Mouse (Mus musculus) cortical plate, adult 2 months (tissue): ENCODE data around the gene Ccdc9. TPM values are rescaled to one million over a fixed set of nuclear protein-coding genes. Genes with fewer than 3 reads are reported as not detected.
A peak's percentile ranks its signal among the peaks of the same experiment; 100 is the strongest.

Source experiments
- H3K27ac ChIP-seq: fragments of 200-500 bp; 2 replicates; pipeline ENCODE4 v1.5.1; 2012; ENCODE audit warnings: low read length, control low read depth, inconsistent platforms; ENCODE audit not compliant: insufficient read depth
- H3K4me1 ChIP-seq: fragments of 200-500 bp; 2 replicates; pipeline ENCODE4 v1.6.1; 2011; ENCODE audit warnings: low read length; ENCODE audit not compliant: control insufficient read depth, insufficient read depth
- H3K4me3 ChIP-seq: fragments of 200-500 bp; 2 replicates; pipeline ENCODE4 v1.5.1; 2011; ENCODE audit warnings: mild to moderate bottlenecking, low read length, control low read depth; ENCODE audit not compliant: insufficient read depth
- CTCF ChIP-seq: fragments of 200-500 bp; IDR thresholded peaks from 2 replicates; pipeline ENCODE4 v1.5.1; 2011; ENCODE audit warnings: mild to moderate bottlenecking, control low read depth, low read length; ENCODE audit not compliant: insufficient read depth; ENCODE audit errors: extremely low read depth
- POLR2A ChIP-seq: fragments of 200-500 bp; IDR thresholded peaks from 2 replicates; pipeline ENCODE4 v1.6.1; 2011; ENCODE audit warnings: mild to moderate bottlenecking, low read length, control low read depth; ENCODE audit not compliant: insufficient read depth; ENCODE audit errors: extremely low read depth
- polyA plus RNA-seq: library from polyadenylated mRNA; depleted of rRNA; stranded (reverse); fragments of >200 nt; gene quantifications from 2 replicates; pipeline ENCODE4 v1.2.3, GENCODE M21; 2012; rRNA removed

The Ccdc9 gene
- 68.9 and 79.1 TPM in 2 replicates for polyA plus RNA-seq

DNA sequence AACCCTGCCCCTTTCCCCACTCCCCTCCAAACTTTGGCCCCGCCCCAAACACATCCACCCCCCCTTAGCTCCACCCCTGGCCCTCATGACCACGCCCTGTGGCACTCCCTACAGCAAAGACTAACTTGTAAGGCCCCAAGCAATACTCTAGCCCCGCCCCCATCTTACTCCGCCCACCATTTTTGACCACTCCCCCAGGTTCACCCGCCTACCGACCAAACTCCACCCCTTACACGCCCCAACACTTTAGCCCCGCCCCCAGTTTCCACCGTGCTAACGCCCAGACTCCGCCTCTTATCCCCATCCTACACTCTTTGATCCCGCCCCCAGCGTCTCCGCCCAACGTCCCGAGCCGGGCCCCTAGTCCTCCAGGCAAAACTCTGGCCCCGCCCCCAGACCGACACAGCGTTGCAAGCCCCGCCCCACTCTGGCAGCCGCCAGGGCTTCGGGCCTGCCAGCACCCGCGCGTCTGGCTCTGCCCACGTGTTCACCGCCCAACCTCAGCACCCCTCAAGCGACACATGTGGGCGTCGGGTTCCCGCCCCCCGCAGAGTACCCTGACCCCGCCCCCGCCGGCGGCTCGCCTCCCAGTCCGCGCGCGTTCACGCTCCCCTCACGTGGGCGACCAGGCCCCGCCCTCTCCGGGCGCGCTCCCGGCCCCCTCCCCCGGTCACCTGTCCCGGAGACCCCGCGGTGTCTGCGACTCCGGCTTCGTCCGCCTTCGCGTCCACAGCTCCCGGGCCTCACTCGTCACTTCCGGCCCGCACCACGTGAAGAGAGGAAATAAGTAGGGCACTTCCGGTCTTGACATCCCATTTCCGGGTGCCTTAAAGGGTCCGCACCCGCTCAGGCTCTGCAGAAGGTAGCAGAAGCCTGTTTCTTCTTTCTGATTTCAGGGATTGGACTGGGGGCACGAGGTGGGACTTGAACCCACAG lies at the start of gene Ccdc9:
Ccdc9 (minus strand) TSS at position 770 of the 936 bp plus-strand sequence.
- TF ChIP-seq CTCF (no peak), POLR2A (peak; percentile 66)
- peak within 1 kb of the TSS; percentile 50 for H3K4me3 ChIP-seq
- H3K27ac ChIP-seq, result no peak within 1 kb of the TSS
- H3K4me1 ChIP-seq, result no peaks in the 10 kb centered on the region

DNA sequence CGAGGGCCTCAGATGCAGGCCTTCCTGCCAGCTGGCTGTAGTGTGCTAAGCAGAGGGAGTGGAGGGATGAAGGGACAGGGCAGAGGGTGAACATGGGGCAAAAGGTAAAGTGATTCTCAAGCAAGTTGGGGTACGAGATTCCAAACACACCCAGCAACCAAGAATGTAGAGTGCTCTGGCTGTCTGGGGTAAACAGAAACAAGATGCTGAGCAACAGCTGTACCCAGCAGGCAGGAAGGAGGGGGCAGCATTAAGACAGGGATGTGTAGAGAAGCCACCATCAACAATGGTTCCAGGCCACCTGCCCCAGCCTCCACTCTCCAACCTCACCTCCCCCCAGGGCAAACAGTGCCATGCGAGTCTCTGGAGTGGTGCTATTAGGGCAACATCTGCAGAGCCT lies 42.6 kb upstream of the Ccdc9 start:
- TF ChIP-seq CTCF, result no peak
- TF ChIP-seq POLR2A, result no peak
- Histone ChIP-seq H3K4me1 (no peaks in the 10 kb centered on the region; the same call in 1 of the 2 replicates), H3K27ac (no peak overlapping the region), H3K4me3 (no peak overlapping the region)

DNA sequence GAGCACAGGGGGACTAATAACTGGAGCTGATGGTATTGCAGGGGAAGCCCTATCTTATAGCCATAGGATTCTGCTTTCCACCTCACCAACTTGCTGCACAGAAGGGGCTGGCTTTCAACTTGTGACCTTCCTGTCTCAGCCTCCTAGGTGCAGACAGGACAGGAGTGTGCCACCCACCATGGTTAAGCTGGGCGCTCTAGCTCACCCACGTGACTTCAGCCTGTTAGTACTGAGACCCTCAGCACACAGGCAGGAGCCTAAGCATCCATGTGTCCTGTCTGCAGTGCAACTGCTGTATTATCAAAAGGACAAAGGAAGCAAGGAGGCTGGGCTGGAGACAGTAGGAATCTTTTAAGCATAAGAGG lies 40.0 kb upstream of the Ccdc9 start:
- no peak overlapping the region for H3K4me3 ChIP-seq
- H3K4me1 ChIP-seq, result no peaks in the 10 kb centered on the region; the same call in 1 of the 2 replicates
- H3K27ac ChIP-seq, result no peak overlapping the region
- TF ChIP-seq POLR2A (no peak), CTCF (no peak)

DNA sequence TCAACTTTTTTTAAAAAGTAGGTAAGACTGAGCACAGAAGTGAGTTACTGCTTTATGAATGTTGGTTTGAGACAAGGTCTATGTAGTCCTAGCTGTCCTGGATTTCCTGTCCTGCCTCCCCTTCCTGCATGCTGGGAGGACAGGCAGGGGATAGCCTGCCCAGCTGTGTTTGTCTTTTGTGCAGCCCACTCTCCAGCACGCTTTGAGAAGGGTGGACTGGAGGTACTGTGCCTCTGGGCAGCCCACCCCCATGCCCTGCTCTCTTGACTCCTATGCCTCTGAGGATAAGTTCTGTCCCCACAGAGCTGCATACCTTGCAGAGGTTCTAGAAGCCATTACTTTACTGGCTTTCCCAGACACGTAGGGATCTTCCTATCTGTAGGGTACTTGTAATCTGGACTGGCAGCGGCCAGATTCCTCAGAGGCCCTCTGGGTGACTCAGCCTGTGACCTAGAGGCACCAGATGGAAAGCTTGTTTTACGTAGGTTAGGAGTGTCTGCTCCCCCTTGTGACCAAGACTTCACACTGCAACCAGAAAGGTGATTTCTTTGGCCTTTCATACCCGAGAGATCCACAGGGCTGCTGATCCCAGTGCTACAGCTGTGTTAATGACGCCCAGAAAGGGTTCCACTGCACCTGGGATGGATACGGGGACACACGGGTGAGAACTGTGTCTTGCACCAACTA lies 39.5 kb upstream of the Ccdc9 start:
- H3K27ac ChIP-seq, result peak overlapping the region; percentile 19; the same call in 1 of the 2 replicates
- H3K4me1 ChIP-seq, result no peaks in the 10 kb centered on the region; the same call in 1 of the 2 replicates
- no peak overlapping the region for H3K4me3 ChIP-seq
- no peak for TF ChIP-seq POLR2A
- peak; percentile 69 for TF ChIP-seq CTCF

DNA sequence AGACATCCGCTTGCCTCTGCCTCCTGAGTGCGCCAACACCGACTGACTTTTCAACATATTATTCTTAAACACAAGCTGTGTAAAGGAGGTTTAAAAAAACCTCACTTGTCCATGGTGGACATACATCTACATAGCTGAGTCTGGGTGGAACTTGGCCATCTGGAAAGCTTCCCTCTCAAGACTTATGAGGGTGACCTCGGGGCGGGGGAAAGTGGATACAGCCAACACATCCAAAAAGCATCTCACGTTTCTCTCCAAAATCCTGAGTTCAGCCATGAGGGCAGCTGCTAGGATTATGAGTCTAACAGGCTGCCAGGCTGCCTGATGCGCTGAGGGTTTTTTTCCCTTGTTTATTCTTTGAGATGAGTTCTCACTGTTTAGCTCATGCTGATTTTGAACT lies 38.1 kb upstream of the Ccdc9 start:
- Histone ChIP-seq H3K4me1 (no peaks in the 10 kb centered on the region; the same call in 1 of the 2 replicates), H3K4me3 (no peak overlapping the region), H3K27ac (no peak overlapping the region)
- TF ChIP-seq CTCF (no peak), POLR2A (no peak)

DNA sequence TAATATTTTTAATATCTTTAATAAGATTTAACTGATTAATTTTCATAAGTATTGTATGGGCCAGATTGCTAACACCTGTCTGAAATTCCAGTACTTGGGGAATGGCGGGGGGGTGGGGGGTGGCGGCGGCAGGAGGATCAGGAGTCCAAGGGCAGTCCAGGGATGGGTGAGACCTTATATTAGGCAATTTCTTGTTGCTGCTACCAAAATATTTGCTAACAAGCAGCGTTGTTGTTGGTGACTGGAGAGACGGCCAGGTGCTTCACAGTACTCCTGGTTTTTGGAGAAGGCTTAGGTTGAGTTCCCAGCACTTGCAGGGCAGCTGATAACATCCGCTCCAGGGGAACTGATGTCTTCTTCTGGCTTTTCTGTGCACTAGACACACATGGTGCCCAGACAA lies 33.9 kb upstream of the Ccdc9 start:
- no peaks in the 10 kb centered on the region for H3K4me1 ChIP-seq
- TF ChIP-seq POLR2A, result no peak
- TF ChIP-seq CTCF, result no peak
- H3K27ac ChIP-seq, result no peak overlapping the region
- H3K4me3 ChIP-seq, result no peak overlapping the region

DNA sequence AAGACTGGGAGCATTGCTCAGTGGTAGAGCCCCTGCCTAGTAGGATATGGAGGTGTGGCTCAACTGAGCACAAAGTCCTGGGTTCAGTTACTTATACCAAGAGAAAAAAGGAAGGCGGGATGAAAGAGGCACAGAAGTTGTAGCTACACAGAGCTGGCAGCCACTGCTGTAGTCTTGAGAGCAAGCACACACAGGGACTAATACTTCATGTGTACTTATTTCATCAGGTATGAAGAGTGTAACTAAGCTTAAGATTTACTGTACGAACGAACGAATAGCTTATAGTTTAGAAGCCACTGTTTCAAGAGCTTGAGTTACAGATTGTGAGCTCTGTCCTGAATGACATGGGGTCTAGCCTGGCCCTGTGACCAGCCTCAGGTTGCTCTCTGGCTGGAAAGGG lies 32.6 kb upstream of the Ccdc9 start:
- TF ChIP-seq POLR2A, result no peak
- TF ChIP-seq CTCF, result no peak
- Histone ChIP-seq H3K4me1 (no peaks in the 10 kb centered on the region), H3K27ac (no peak overlapping the region), H3K4me3 (no peak overlapping the region)

DNA sequence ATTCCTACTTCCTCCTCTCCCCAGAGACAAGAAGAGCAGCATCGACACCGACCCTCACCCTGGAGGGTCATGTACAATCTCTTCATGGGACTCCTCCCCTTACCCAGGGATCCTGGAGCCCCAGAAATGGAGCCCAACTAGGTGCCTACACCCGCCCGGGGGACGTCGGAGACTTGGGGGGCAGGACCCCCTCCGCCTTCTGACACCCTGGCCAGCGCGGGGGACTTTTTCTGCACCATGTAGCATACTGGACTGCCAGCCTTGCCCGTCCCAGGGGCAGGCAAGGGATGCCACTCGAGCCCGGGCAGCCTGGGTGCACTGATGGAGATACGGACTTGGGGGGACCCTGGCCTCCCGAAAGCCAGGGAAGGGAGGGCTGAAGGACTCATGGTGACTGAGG lies 30.5 kb upstream of the Ccdc9 start:
- TF ChIP-seq POLR2A (no peak), CTCF (no peak)
- Histone ChIP-seq H3K4me3 (no peak overlapping the region), H3K4me1 (0 out of 2 replicates have a peak, but pooled peaks cover 3% of the 10 kb centered on the region), H3K27ac (no peak overlapping the region)

DNA sequence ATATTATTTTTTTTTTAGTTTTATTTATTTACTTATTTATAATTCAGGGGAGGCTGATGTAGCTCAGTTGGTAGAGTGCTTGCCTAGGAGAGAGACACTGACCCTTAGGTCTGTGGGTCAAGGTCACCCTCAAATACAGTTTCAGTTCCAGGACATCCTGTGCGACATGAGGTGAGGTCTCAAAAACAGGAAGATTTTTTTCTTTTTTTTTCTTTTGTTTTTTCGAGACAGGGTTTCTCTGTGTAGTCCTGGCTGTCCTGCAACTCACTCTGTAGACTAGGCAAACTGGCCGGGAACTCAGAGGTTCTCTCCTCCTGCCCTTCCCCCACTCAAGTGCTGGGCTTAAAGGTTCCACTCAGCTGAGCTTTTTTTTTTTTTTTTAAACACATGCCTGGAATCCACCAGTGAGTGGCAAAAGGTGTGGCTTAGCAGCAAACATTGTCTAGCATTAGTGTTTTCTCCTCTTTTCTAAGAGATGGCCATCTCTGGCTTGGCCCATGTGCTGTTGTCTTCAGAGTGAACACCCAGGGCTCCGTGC lies 28.7 kb upstream of the Ccdc9 start:
- H3K27ac ChIP-seq, result no peak overlapping the region
- TF ChIP-seq CTCF (no peak), POLR2A (no peak)

More for the DNA sequence above, 28.7 kb upstream of the Ccdc9 start:
- Histone ChIP-seq H3K4me3 (no peak overlapping the region), H3K4me1 (0 out of 2 replicates have a peak, but pooled peaks cover 3% of the 10 kb centered on the region)
